Mouse (Mus musculus): Measurements from ENCODE around the gene Zfpl1. TPM values are rescaled to one million over a fixed set of nuclear protein-coding genes. Genes with fewer than 3 reads are reported as not detected.
A peak's percentile ranks its signal among the peaks of the same experiment; 100 is the strongest.

Gene Zfpl1
- total RNA-seq, 2 experiments from 2014 or later = 33.1 to 33.7 TPM

GRCm38 (mm10) chr19:6102169-6102853, 17.6 kb upstream of the Zfpl1 start:
- DNase-seq (ENCODE audit: low spot score in 2 of 2) = no peak

- DNase-seq (ENCODE audit: low spot score in 2 of 2) = no peak
These were observed 16.4 kb upstream of the Zfpl1 start for GRCm38 (mm10) chr19:6101186-6101585.

GRCm38 (mm10) chr19:6097847-6098246, 13.1 kb upstream of the Zfpl1 start:
- DNase-seq (ENCODE audit: low spot score in 2 of 2) = no peak

GRCm38 (mm10) chr19:6094119-6094518, 9.4 kb upstream of the Zfpl1 start, which contains the start of gene AC131692.1:
AC131692.1 (plus strand) TSS chr19:6094419.
- no peak for DNase-seq (ENCODE audit: low spot score in 2 of 2)

- no peak for DNase-seq (ENCODE audit: low spot score in 2 of 2)
These were observed 4.1 kb upstream of the Zfpl1 start for GRCm38 (mm10) chr19:6088841-6089240.

- no peak for DNase-seq (ENCODE audit: low spot score in 2 of 2)
These were observed 692 bp upstream of the Zfpl1 start for GRCm38 (mm10) chr19:6085417-6085879.

DNA sequence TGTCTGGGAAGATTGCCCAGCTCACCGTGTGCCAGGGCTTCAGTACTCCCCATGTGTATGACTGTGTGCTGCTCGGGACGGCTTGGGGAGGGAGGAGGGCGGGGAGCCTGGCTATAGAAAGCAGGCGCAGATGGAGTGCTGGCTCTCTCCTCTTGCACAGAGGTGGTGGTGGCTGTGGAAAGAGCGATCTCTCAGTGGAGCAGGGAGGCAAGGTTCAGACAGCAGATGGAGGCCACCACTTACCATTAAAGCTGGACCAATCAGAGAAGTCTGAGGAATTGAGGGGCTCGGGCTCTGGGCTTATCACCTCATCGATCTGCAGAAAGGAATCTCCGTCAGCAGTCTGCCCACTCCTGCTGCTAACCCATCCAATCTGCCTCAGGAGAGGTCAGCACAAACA, 2.6 kb downstream of the Zfpl1 start, which contains the start of gene Gm28374:
TSS of gene Gm28374 (minus strand) at position 101 of the 400 bp plus-strand sequence.
- no peak for DNase-seq (ENCODE audit: low spot score in 2 of 2)

- no peak for DNase-seq (ENCODE audit: low spot score in 2 of 2)
These were observed 4.7 kb downstream of the Zfpl1 start, which contains the start of gene Tmem262 for GRCm38 (mm10) chr19:6079983-6080480. Tmem262 (plus strand) TSS chr19:6080033.

GRCm38 (mm10) chr19:6076564-6077393, 8.0 kb downstream of the Zfpl1 start, which contains the start of gene Vps51:
Vps51 (minus strand) TSS chr19:6077231.
- DNase-seq (ENCODE audit: low spot score in 2 of 2) = peak; percentile 81 to 92

DNA sequence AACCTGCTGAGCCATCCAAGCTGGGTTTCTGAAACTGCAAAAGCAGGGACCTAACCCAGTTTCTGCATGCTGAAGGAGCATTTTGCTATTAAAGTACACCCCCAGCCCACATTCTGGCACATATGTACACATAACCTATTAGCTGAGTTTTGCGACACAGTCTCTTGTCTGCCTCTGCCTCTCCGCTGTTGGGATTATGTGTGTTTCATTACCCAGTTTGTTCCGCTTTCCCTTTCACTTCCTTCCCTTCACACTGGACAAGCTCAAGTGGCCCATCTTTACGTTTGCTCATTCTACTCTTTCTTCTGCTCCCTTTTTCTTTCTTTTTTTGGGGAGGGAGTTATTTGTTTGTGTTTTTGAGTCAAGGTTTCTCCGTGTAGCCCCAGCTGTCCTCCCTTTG, 10.9 kb downstream of the Zfpl1 start:
- DNase-seq (ENCODE audit: low spot score in 2 of 2) = no peak

GRCm38 (mm10) chr19:6071261-6071660, 13.5 kb downstream of the Zfpl1 start:
- DNase-seq (ENCODE audit: low spot score in 2 of 2) = no peak

DNA sequence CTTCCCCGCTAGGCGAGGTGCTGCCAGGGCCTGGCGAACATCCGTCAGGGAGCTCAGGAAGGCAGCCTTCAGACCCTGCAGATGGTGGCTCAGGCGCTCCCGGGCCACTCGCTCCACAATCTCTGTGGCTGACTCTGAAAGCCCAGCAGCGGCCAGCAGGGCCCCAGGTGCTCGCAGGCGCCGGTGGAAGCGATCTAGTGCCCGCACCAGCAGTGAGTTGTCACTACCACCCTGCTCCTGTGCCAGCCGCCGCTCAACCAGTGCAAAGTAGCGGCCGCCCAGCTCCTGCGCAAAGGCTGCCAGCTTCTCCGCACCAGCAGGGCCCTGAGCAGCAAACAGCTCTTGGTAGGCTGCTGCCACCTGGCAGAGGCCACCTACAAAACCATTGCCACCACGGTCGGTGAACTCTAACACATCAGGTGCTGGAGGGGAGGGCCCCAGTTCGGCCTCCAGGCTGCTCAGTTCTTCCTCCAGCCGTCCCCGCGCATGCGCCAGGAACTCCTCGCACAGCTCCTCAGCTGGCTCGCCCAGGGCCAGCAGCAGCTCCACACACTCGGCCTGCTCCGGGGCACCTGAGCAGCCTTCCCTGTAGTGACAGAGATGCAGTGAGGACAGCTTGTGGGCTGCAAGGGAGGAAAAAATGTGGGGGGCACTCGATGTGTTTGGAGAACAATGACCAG, 14.0 kb downstream of the Zfpl1 start:
- DNase-seq (ENCODE audit: low spot score in 2 of 2) = no peak

DNA sequence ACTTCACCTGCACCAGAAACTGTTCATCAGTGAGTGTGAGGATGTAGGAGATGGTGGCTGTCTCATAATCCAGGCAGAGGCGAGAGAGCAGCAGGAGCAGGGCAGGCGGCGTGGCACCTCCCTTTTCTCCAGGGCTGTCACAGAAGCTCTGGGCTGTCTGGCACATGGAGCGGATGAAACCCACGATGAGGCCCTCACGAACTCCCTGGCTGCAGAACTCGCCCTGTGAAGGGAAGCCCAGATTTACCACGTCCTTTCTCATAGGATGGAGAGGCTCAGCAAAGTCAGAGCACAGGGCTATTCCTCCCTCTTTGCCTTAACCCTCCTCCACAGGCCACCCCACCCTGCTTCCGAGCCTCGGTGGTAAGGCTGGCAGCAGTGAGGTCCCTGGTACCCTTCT, 14.9 kb downstream of the Zfpl1 start:
- DNase-seq (ENCODE audit: low spot score in 2 of 2) = no peak

GRCm38 (mm10) chr19:6068951-6069350, 15.8 kb downstream of the Zfpl1 start:
- no peak for DNase-seq (ENCODE audit: low spot score in 2 of 2)

GRCm38 (mm10) chr19:6067724-6068415, 16.9 kb downstream of the Zfpl1 start, which contains the start of gene Tm7sf2:
Tm7sf2 (minus strand) TSS chr19:6068373.
- peak; percentile 86 to 93 for DNase-seq (ENCODE audit: low spot score in 2 of 2)

- DNase-seq (ENCODE audit: low spot score in 2 of 2) = peak; percentile 82 to 87
These were observed 17.6 kb downstream of the Zfpl1 start for GRCm38 (mm10) chr19:6067011-6067723.

DNA sequence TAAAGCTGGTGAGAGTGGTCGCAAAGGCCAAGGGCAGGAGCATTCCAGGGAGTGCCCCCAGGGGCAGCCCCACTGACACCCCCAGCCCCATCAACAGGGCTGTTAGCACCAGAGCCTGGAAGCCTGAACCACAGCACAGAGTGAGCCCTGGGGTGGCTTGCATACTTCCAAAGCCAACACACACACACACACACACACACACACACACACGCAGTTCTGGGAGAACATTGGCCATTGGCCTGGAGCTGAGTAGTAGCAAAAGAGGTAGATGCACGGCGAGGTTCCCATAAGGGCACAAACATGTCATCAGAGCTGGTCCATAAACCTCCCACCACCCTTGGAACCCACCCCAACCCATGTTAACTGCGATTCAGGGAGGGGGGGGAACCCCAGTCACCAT, 18.2 kb downstream of the Zfpl1 start:
- no peak for DNase-seq (ENCODE audit: low spot score in 2 of 2)

DNA sequence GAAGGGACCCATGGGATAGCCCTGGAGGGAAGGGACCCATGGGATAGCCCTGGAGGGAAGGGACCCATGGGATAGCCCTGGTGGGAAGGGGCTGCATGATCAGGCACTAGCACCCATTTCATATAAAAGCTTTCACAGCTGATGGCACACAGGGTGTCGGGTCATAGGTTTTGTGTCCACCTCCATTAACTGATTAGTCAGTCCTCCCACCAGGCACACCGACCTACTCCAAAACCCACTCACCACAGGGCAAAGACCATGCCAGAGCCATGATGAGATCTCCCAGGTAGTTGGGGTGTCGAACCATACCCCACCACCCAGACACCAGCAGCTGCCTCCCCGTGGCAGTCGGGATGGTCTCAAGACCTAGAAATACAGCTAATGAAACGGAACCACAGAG, 21.7 kb downstream of the Zfpl1 start:
- no peak for DNase-seq (ENCODE audit: low spot score in 2 of 2)

GRCm38 (mm10) chr19:6062418-6062817, 22.3 kb downstream of the Zfpl1 start:
- no peak for DNase-seq (ENCODE audit: low spot score in 2 of 2)
